Mouse (Mus musculus): ENCODE measurements around the gene Cd93. TPM values are rescaled to one million over a fixed set of nuclear protein-coding genes. Genes with fewer than 3 reads are reported as not detected.

Cd93 gene
- total RNA-seq, 2 experiments from 2014 or later: 21.4 to 21.9 TPM

GRCm38 (mm10) chr2:148442710-148443109 lies 653 bp downstream of the Cd93 start:
- no peak for DNase-seq (ENCODE audit: low spot score in 2 of 2)

GRCm38 (mm10) chr2:148442172-148442571 lies 1.2 kb downstream of the Cd93 start:
- peak in 1 of 2 experiments; percentile 16 for DNase-seq (ENCODE audit: low spot score in 2 of 2)

- DNase-seq (ENCODE audit: low spot score in 2 of 2): no peak
Measured at GRCm38 (mm10) chr2:148441421-148441820, 1.9 kb downstream of the Cd93 start.

GRCm38 (mm10) chr2:148439691-148440276 lies 3.6 kb downstream of the Cd93 start:
- no peak for DNase-seq (ENCODE audit: low spot score in 2 of 2)

- no peak for DNase-seq (ENCODE audit: low spot score in 2 of 2)
Measured at GRCm38 (mm10) chr2:148436285-148436684, 7.1 kb downstream of the Cd93 start.

GRCm38 (mm10) chr2:148432346-148432745 lies 11.0 kb downstream of the Cd93 start:
- DNase-seq (ENCODE audit: low spot score in 2 of 2): no peak

- DNase-seq (ENCODE audit: low spot score in 2 of 2): no peak
Measured at GRCm38 (mm10) chr2:148430941-148431340, 12.4 kb downstream of the Cd93 start.

- DNase-seq (ENCODE audit: low spot score in 2 of 2): no peak
Measured at GRCm38 (mm10) chr2:148429001-148429505, 14.3 kb downstream of the Cd93 start.

GRCm38 (mm10) chr2:148428523-148428922 lies 14.8 kb downstream of the Cd93 start:
- DNase-seq (ENCODE audit: low spot score in 2 of 2): no peak

- DNase-seq (ENCODE audit: low spot score in 2 of 2): no peak
Measured at GRCm38 (mm10) chr2:148427553-148427952, 15.8 kb downstream of the Cd93 start.

GRCm38 (mm10) chr2:148425709-148426382 lies 17.5 kb downstream of the Cd93 start:
- no peak for DNase-seq (ENCODE audit: low spot score in 2 of 2)

- DNase-seq (ENCODE audit: low spot score in 2 of 2): no peak
Measured at GRCm38 (mm10) chr2:148421706-148422105, 21.7 kb downstream of the Cd93 start.

GRCm38 (mm10) chr2:148421112-148421511 lies 22.3 kb downstream of the Cd93 start:
- no peak for DNase-seq (ENCODE audit: low spot score in 2 of 2)

GRCm38 (mm10) chr2:148419776-148420175 lies 23.6 kb downstream of the Cd93 start:
- no peak for DNase-seq (ENCODE audit: low spot score in 2 of 2)

- no peak for DNase-seq (ENCODE audit: low spot score in 2 of 2)
Measured at GRCm38 (mm10) chr2:148419151-148419550, 24.2 kb downstream of the Cd93 start.

GRCm38 (mm10) chr2:148409821-148410220 lies 33.5 kb downstream of the Cd93 start:
- DNase-seq (ENCODE audit: low spot score in 2 of 2): no peak

- peak; percentile 79 to 82 for DNase-seq (ENCODE audit: low spot score in 2 of 2)
Measured at GRCm38 (mm10) chr2:148409141-148409540, 34.2 kb downstream of the Cd93 start.

GRCm38 (mm10) chr2:148408761-148409120 lies 34.6 kb downstream of the Cd93 start:
- no peak for DNase-seq (ENCODE audit: low spot score in 2 of 2)

GRCm38 (mm10) chr2:148407870-148408760 lies 35.2 kb downstream of the Cd93 start, which contains the start of gene Thbd:
Gene Thbd (minus strand): TSS chr2:148408188.
- peak; percentile 22 to 31 for DNase-seq (ENCODE audit: low spot score in 2 of 2)

GRCm38 (mm10) chr2:148406971-148407869 lies 36.1 kb downstream of the Cd93 start:
- peak in 1 of 2 experiments; percentile 34 for DNase-seq (ENCODE audit: low spot score in 2 of 2)

All from layer of hippocampus, postnatal 10 days (tissue).